Mouse (Mus musculus): ENCODE data around the gene Tmem53. TPM values are rescaled to one million over a fixed set of nuclear protein-coding genes. Genes with fewer than 3 reads are reported as not detected.

Tmem53 gene
- polyA plus RNA-seq, 1 experiment from 2014 or later, result 10.0 TPM

DNA sequence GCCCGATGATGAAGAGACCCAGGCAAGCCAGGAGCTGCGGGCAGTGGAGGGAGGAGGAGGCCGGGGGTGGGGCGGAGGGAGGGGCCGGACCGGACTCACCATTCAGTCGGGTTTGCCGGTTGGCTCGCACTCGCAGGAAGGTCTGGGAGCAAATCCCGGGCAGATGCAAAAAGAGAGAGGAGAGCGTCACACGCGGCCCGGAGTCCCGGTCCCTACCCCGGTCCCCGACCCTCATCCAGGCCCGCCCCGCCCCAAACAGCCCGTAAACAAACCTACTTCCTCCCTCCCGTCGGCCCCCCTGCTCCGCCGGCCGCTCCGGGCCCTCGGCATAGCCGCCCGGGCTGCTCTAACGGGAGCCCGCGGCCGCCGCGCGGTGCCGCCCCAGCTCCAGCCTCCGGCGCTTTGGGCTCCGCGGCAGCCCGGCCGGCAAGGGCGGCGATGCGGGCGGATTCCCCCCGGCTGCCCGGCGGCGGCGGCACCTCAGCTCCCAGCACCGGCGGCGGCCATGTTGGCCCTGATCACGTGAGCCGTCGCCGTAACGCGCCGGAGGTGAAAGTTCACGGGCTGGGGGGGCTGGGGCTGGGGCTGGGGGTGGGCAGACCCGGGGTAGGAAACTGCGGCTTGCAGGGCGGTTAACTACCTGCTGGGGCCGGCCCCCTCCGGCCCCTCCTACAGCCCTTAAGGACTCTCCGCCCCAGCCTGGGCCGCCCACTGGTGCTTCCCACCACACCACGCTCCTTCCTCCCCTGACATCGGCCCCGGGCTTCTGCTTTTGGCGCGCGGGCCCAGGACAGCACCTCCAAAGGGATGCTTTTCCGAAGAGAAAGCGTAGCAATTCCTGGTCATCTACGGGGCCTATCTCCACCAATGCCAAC lies 37.4 kb downstream of the Tmem53 start:
- peak overlapping the region; percentile 80 for H3K9ac ChIP-seq
- H3K27me3 ChIP-seq, result no peaks in the 10 kb centered on the region
- H3K27ac ChIP-seq, result peak overlapping the region; percentile 96
- peak; percentile 95 for ATAC-seq (ENCODE audit: low FRiP score, low read depth)
- under 1% methylated on average over 80 of the region's 80 CpGs for WGBS
- peaks cover 36% of the 10 kb centered on the region for H3K36me3 ChIP-seq
- peak overlapping the region; percentile 79 for H3K4me2 ChIP-seq (replicated peaks)
- H3K9me3 ChIP-seq, result no peaks in the 10 kb centered on the region
- H3K4me1 ChIP-seq, result peaks cover 30% of the 10 kb centered on the region
- peak overlapping the region; percentile 73 for H3K4me3 ChIP-seq

GRCm38 (mm10) chr4:117291696-117292095 lies 39.9 kb downstream of the Tmem53 start:
- H3K4me1 ChIP-seq, result peaks cover 22% of the 10 kb centered on the region
- ATAC-seq (ENCODE audit: low FRiP score, low read depth), result no peak
- no peak overlapping the region for H3K9ac ChIP-seq
- H3K36me3 ChIP-seq, result peaks cover 19% of the 10 kb centered on the region
- no peak overlapping the region for H3K4me2 ChIP-seq (replicated peaks)
- 94% methylated on average over 2 of the region's 2 CpGs for WGBS
- no peaks in the 10 kb centered on the region for H3K9me3 ChIP-seq
- H3K4me3 ChIP-seq, result no peak overlapping the region
- no peak overlapping the region for H3K27ac ChIP-seq
- H3K27me3 ChIP-seq, result no peaks in the 10 kb centered on the region

DNA sequence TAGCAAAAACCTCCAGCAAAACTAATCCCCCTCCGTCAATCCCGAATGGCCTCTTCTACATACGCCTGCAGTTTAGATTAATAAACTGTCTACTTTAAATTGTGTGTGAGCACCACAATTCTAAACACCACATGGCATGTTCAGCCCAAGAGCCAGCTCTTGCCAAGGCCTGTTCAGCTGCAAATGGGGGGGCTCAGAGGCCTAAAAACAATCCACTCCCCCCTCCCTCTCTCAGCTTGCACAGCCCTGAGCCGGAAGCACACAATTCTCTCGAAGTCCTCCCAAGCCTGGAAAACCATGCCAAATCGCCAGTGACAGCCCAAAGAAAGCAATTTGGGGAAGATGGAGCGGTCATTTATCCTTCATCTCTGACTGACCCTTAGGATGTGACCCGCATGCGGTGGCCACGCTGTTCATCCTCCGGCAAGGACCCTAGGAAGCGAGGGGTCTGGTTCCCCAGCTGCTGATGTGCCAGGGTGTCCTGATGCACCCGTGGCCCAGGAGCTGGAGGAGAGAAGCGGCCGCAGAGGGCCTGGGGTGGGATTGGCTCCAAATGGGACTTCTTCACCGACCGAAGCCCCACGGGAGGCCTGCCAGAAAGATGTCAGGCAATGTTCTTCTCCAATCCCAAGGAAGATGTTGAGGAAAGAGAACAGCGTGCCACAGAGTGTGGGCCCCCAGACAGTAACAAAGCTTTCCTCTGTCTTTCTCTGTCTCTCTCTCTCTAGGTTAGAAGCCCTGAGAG lies 45.3 kb downstream of the Tmem53 start:
- no peak overlapping the region for H3K27ac ChIP-seq
- H3K4me3 ChIP-seq, result no peak overlapping the region
- H3K4me1 ChIP-seq, result peaks cover 4% of the 10 kb centered on the region
- ATAC-seq (ENCODE audit: low FRiP score, low read depth), result no peak
- WGBS, result 79% methylated on average over 19 of the region's 19 CpGs
- peaks cover 11% of the 10 kb centered on the region; the same call in 1 of the 2 replicates for H3K36me3 ChIP-seq
- H3K27me3 ChIP-seq, result peaks cover 13% of the 10 kb centered on the region
- no peak overlapping the region for H3K4me2 ChIP-seq (replicated peaks)
- H3K9me3 ChIP-seq, result no peaks in the 10 kb centered on the region
- 0 out of 2 replicates have a peak overlapping the region, but pooled peaks have one; percentile 2 for H3K9ac ChIP-seq

DNA sequence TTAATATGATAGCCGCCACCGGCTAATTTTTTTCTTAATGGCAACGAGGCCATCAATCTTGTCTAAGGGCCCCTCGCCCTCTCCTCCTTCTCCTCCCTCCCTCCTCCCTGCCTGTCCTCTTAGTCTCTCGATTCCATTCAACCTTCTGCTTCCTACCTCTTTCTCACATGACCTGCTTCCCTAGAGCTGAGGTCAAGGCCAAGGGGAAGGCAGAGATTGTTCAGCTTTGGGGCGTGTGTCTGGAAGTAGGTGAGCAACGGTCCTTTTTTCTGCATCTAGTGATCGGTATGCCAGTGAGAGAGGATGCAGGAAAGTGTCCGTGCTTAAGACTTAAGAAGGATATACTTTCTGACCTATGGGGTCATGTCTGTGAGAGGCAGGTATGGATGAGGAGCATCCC lies 46.1 kb downstream of the Tmem53 start:
- ATAC-seq (ENCODE audit: low FRiP score, low read depth), result no peak
- H3K36me3 ChIP-seq, result peaks cover 11% of the 10 kb centered on the region; the same call in 1 of the 2 replicates
- H3K4me3 ChIP-seq, result no peak overlapping the region
- no peaks in the 10 kb centered on the region for H3K9me3 ChIP-seq
- no peak overlapping the region for H3K4me2 ChIP-seq (replicated peaks)
- peaks cover 12% of the 10 kb centered on the region for H3K4me1 ChIP-seq
- H3K27me3 ChIP-seq, result peaks cover 21% of the 10 kb centered on the region
- no peak overlapping the region for H3K9ac ChIP-seq
- 70% methylated on average over 9 of the region's 9 CpGs for WGBS
- H3K27ac ChIP-seq, result no peak overlapping the region

DNA sequence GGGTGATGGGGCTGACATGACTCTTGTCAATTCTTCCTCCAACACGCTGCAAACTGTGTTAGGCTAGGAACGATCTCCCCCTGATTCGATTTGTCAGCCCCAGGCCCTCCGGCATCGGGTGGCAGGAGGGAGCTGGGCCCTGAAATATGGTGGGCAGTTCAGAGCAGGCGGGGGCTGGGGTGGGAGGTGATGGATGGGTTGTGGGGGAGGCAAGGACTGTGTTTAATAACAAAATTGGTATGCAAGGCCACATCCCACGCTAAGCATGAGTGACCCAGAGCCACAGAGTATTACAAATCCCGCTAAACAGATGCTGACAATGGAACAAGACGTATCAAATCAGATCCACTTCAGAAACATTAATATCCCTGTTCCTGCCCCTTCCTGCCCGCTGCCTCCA lies 48.2 kb downstream of the Tmem53 start:
- Histone ChIP-seq H3K27me3 (peaks cover 42% of the 10 kb centered on the region), H3K9ac (no peak overlapping the region), H3K4me2 (replicated peaks) (no peak overlapping the region), H3K36me3 (peaks cover 10% of the 10 kb centered on the region; the same call in 1 of the 2 replicates), H3K27ac (no peak overlapping the region), H3K9me3 (no peaks in the 10 kb centered on the region), H3K4me3 (no peak overlapping the region), H3K4me1 (peaks cover 33% of the 10 kb centered on the region)
- ATAC-seq (ENCODE audit: low FRiP score, low read depth), result no peak
- 69% methylated on average over 10 of the region's 10 CpGs for WGBS

- WGBS, result 19% methylated on average over 14 of the region's 14 CpGs
- H3K4me2 ChIP-seq (replicated peaks), result no peak overlapping the region
- no peak overlapping the region for H3K27ac ChIP-seq
- no peak overlapping the region for H3K9ac ChIP-seq
- 0 out of 2 replicates have a peak, but pooled peaks have one; percentile 5 for ATAC-seq (ENCODE audit: low FRiP score, low read depth)
- H3K9me3 ChIP-seq, result no peaks in the 10 kb centered on the region
- H3K36me3 ChIP-seq, result 0 out of 2 replicates have a peak, but pooled peaks cover 3% of the 10 kb centered on the region
- H3K4me3 ChIP-seq, result no peak overlapping the region
- peaks cover 39% of the 10 kb centered on the region for H3K4me1 ChIP-seq
- peaks cover 63% of the 10 kb centered on the region for H3K27me3 ChIP-seq
These were observed 50.5 kb downstream of the Tmem53 start for GRCm38 (mm10) chr4:117302027-117302806.

DNA sequence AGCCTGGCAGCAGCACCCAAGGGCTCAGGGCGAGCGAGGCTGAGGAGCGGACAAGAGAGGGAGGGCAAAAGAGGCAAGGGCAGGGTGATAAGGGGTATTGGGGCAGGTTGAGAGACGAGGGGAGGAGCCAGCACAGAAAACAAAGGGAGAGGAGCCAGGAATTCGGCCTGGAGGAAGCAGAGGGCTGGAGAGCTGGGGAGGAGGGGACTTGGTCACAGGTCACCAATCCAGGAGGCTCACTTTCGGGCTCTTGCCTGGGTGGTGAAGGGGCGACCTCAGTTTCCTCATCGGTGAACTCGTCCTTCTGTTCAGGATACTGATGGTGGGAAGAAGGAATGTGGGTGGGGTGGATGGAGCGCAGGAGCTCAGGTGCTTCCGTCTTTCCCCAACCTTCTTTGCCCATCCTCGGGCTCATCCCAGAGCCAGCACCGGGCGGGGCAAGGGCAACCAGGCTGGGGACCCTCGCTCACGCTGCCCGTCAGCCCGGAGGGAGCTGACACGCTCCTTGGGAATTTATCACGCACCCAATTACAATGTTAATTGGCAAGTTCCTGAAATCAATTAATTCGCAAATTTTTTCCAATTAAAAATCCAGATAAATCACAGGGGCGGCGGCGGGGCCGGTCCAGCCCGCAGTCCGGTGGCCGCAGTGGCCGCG lies 52.0 kb downstream of the Tmem53 start:
- no peak for ATAC-seq (ENCODE audit: low FRiP score, low read depth)
- Histone ChIP-seq H3K4me2 (replicated peaks) (peak overlapping the region; percentile 87), H3K27ac (no peak overlapping the region), H3K9me3 (no peaks in the 10 kb centered on the region), H3K27me3 (peaks cover 72% of the 10 kb centered on the region), H3K4me3 (peak overlapping the region; percentile 48), H3K9ac (peak overlapping the region; percentile 65), H3K4me1 (peaks cover 44% of the 10 kb centered on the region), H3K36me3 (no peaks in the 10 kb centered on the region)
- 13% methylated on average over 30 of the region's 30 CpGs for WGBS

DNA sequence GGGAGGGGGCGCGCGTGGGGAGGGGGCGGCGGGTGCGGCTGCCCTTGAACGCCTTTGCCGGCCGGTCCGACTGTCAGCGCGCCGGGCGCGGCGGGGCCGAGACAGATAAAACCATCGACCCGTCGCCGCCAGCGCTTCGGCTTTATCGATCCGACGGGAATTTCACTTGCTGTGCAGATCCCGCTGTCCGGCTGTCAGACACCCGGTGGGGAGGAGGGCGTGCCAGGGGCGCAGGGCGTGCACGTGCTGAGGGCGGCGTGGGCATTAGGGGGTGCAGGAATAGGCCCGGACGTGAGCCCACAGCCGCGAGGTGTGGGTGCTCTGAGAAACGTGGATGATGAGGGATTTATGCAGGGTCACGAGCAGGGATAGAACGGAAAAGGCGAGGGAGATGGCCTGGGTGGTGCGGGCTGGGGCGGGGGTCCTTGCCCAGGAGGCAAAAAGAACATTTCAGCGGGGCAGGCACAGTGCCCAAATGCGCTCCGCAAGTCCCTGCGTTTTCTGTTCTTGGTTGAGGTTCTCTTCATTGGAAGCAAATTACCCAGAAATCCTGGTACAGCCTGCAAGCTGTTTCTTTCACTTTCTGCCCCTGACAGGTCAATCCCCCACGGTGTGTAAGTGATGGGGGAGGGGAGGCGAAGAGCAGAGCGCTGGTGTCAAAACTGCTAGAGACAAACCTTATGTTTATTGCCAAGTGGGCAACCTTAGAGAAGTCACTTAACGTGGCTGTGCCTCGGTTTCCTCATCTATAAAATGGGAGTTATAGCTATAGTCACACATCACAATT lies 52.7 kb downstream of the Tmem53 start:
- Histone ChIP-seq H3K4me3 (peak overlapping the region; percentile 48), H3K27me3 (peaks cover 72% of the 10 kb centered on the region), H3K9me3 (no peaks in the 10 kb centered on the region), H3K36me3 (0 out of 2 replicates have a peak, but pooled peaks cover under 1% of the 10 kb centered on the region), H3K27ac (no peak overlapping the region), H3K9ac (peak overlapping the region; percentile 65), H3K4me1 (peaks cover 44% of the 10 kb centered on the region), H3K4me2 (replicated peaks) (peak overlapping the region; percentile 87)
- ATAC-seq (ENCODE audit: low FRiP score, low read depth), result no peak
- 4% methylated on average over 54 of the region's 54 CpGs for whole genome bisulfite sequencing

- no peak for ATAC-seq (ENCODE audit: low FRiP score, low read depth)
- 54% methylated on average over 6 of the region's 7 CpGs for WGBS
- H3K4me1 ChIP-seq, result peaks cover 44% of the 10 kb centered on the region
- H3K27ac ChIP-seq, result no peak overlapping the region; the same call in 1 of the 2 replicates
- H3K9me3 ChIP-seq, result no peaks in the 10 kb centered on the region
- no peak overlapping the region for H3K4me2 ChIP-seq (replicated peaks)
- no peak overlapping the region for H3K9ac ChIP-seq
- no peak overlapping the region for H3K4me3 ChIP-seq
- H3K27me3 ChIP-seq, result peaks cover 78% of the 10 kb centered on the region
- 0 out of 2 replicates have a peak, but pooled peaks cover 3% of the 10 kb centered on the region for H3K36me3 ChIP-seq
These were observed 53.7 kb downstream of the Tmem53 start for GRCm38 (mm10) chr4:117305461-117305860.

- no peak overlapping the region for H3K4me2 ChIP-seq (replicated peaks)
- no peak overlapping the region for H3K27ac ChIP-seq
- H3K4me1 ChIP-seq, result peaks cover 49% of the 10 kb centered on the region
- H3K36me3 ChIP-seq, result 0 out of 2 replicates have a peak, but pooled peaks cover 3% of the 10 kb centered on the region
- H3K9me3 ChIP-seq, result no peaks in the 10 kb centered on the region
- ATAC-seq (ENCODE audit: low FRiP score, low read depth), result no peak
- H3K9ac ChIP-seq, result no peak overlapping the region
- WGBS, result 31% methylated on average over 6 of the region's 6 CpGs
- peaks cover 67% of the 10 kb centered on the region for H3K27me3 ChIP-seq
- H3K4me3 ChIP-seq, result no peak overlapping the region
These were observed 55.5 kb downstream of the Tmem53 start for GRCm38 (mm10) chr4:117307270-117307669.
